Mouse (Mus musculus) heart, embryonic 16.5 days (tissue): ENCODE data around the gene Syna. TPM values are rescaled to one million over a fixed set of nuclear protein-coding genes. Genes with fewer than 3 reads are reported as not detected.

Experiments used
- ATAC-seq: fragments of 200-750 bp; cut with Nextera tagmentation; replicated peaks from 2 replicates; pipeline ENCODE4 v1.8.0; 2017; ENCODE audit warnings: moderate number of reproducible peaks; ENCODE audit not compliant: insufficient read depth, low FRiP score; ENCODE audit errors: extremely low read depth
- H3K27ac ChIP-seq: fragments of 300-500 bp; sonication (generic); 2 replicates; pipeline ENCODE4 v1.5.1; 2014; ENCODE audit warnings: mild to moderate bottlenecking, low read length, control low read depth, moderate library complexity
- H3K27me3 ChIP-seq: fragments of 300-500 bp; sonication (generic); 2 replicates; pipeline ENCODE4 v1.6.1; 2014; ENCODE audit warnings: low read length, mixed read lengths; ENCODE audit not compliant: control insufficient read depth, insufficient read depth
- H3K36me3 ChIP-seq: fragments of 300-500 bp; sonication (generic); 2 replicates; pipeline ENCODE4 v1.6.1; 2014; ENCODE audit not compliant: control insufficient read depth, insufficient read depth
- H3K4me1 ChIP-seq: fragments of 300-500 bp; sonication (generic); 2 replicates; pipeline ENCODE4 v1.6.1; 2014; ENCODE audit warnings: low read length, mixed read lengths; ENCODE audit not compliant: control insufficient read depth, insufficient read depth
- H3K4me2 ChIP-seq: fragments of 300-500 bp; sonication (generic); 2 replicates; pipeline ENCODE4 v1.6.1; 2014; ENCODE audit warnings: low read depth, mild to moderate bottlenecking, control low read depth, low read length
- H3K4me3 ChIP-seq: fragments of 300-500 bp; sonication (generic); 2 replicates; pipeline ENCODE4 v1.5.1; 2014; ENCODE audit warnings: mild to moderate bottlenecking, control low read depth, low read length
- H3K9ac ChIP-seq: fragments of 300-500 bp; sonication (generic); 2 replicates; pipeline ENCODE4 v1.6.1; 2014; ENCODE audit warnings: low read length, control low read depth
- H3K9me3 ChIP-seq: fragments of 300-500 bp; sonication (generic); replicated peaks from 2 replicates; pipeline ENCODE4 v1.6.1; 2016; ENCODE audit warnings: low read length; ENCODE audit not compliant: control insufficient read depth
- WGBS: fragments of 180-500 bp; shearing (Covaris S2); extraction: QIAGEN DNeasy Blood & Tissue Kit; methylation state at CpG from one replicate; pipeline ENCODE4 v1.1.7; 2014; 5-methylcytosine and 5-hydroxymethylcytosine counted together
- polyA plus RNA-seq: library from polyadenylated mRNA; unstranded; fragments of >200 nt; fragmentation: Nextera tagmentation; extraction: Ambion mirVana; gene quantifications from 2 replicates; pipeline ENCODE4 v1.2.1, GENCODE M21; 2015

The Syna gene
- polyA plus RNA-seq, 1 experiment from 2014 or later = not detected

DNA sequence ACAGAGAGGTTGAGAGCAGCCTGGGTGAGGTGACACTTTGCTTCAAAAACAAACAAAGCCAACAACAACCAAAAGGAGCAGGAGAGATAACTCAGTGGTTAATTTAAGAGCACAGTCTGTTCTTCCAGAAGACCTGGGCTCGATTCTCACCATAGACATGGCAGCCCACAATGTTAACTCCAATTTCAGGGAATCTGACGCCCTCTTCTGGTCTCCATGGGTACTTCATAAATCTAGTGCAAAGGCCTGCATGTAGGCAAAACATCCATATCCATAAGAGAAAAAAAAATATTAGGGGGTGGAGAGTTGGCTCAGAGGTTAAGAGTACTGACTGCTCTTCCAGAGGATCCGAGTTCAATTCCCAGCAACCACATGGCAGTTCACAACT lies 14.7 kb downstream of the Syna start:
- H3K4me2 ChIP-seq = no peak overlapping the region
- peaks cover 8% of the 10 kb centered on the region for H3K4me1 ChIP-seq
- H3K4me3 ChIP-seq = no peak overlapping the region
- WGBS = 48% methylated on average over 3 of the region's 3 CpGs
- H3K9ac ChIP-seq = no peak overlapping the region
- H3K9me3 ChIP-seq = no peaks in the 10 kb centered on the region
- no peaks in the 10 kb centered on the region for H3K36me3 ChIP-seq
- ATAC-seq = no peak
- no peak overlapping the region for H3K27ac ChIP-seq
- no peaks in the 10 kb centered on the region; the same call in 1 of the 2 replicates for H3K27me3 ChIP-seq

DNA sequence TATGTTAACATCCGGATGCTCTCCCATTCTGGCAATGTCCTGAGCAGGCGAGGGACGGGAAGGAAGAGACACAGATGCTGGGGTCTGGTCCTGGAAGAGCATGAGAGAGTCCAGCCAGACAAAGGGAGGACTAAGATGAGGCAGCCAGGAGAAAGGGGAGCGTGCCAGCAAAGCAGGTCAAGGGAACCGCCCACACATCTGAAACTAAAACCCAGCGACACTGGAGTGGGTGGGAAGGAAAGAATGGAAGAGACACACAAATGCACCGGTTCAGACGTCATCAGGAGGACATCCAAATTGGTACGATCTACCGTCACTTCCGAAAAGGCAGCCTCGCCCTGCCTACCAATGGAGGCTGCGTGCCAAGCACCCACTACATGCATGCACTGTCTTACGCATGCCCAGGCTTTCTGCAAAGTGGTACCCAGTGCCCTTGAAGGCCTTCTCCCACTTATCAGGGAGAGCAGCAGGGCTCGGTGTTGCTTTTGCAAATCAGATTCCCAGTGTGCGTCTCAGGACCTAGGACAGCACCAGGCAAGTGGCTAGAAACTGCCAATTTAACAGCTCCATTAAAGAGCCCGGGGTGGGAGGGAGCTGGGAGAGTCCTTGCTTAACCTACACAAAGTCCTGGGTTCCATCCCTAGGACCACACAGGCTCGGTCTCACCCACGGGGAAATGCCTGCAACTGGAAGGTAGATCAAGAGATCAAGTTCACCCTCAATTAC lies 15.3 kb downstream of the Syna start:
- Histone ChIP-seq H3K27ac (no peak overlapping the region), H3K36me3 (no peaks in the 10 kb centered on the region), H3K9me3 (no peaks in the 10 kb centered on the region), H3K4me1 (peaks cover 8% of the 10 kb centered on the region), H3K4me3 (no peak overlapping the region), H3K9ac (no peak overlapping the region), H3K27me3 (no peaks in the 10 kb centered on the region), H3K4me2 (no peak overlapping the region)
- no peak for ATAC-seq
- 58% methylated on average over 19 of the region's 19 CpGs for WGBS

DNA sequence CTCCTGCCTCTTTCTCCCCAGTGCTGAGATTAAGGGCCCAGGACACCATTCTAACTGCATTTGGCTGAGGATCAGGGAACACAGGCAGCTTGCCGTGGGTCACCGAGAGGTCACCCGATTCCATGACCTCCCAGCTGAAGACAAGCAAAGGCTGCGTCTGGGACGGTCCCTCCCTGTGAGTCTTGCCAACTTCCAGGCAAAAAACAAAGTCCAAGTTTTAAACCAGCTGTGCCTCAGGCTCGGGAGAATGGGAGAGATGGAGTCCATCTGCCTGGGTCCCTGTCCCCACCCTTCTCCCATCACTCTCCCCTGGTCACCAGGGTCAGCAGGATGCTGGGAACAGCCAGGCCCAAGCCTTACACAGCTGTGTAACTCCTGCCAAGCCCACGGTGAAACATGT lies 18.3 kb downstream of the Syna start:
- Histone ChIP-seq H3K9ac (no peak overlapping the region), H3K36me3 (no peaks in the 10 kb centered on the region), H3K9me3 (0 out of 2 replicates have a peak, but pooled peaks cover 3% of the 10 kb centered on the region), H3K4me3 (no peak overlapping the region), H3K27ac (peak overlapping the region; percentile 56), H3K4me2 (no peak overlapping the region), H3K4me1 (peaks cover 12% of the 10 kb centered on the region), H3K27me3 (no peaks in the 10 kb centered on the region)
- 0 out of 2 replicates have a peak, but pooled peaks have one; percentile 12 for ATAC-seq
- WGBS = 42% methylated on average over 7 of the region's 7 CpGs

DNA sequence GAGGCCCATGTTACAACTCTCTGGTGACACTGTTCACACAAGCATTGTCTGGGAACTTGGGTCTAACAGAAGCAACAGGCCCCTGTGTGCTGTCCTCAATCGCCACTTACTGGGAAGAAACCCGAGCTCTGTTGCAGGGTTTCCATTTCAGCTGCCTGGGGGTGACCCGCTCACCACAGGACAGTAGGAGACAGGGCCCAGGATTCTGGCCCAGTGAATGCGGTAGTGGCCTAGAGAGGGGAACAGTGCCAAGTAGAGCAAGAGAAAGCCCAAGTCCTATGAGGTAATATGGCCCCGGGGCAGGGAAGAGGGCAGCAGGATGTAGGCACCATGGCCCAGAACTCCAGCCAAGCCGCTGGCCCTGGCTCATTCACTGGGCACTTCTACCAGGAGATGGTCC lies 19.1 kb downstream of the Syna start:
- WGBS = 75% methylated on average over 6 of the region's 6 CpGs
- Histone ChIP-seq H3K27me3 (no peaks in the 10 kb centered on the region), H3K9ac (no peak overlapping the region), H3K9me3 (0 out of 2 replicates have a peak, but pooled peaks cover 3% of the 10 kb centered on the region), H3K4me2 (no peak overlapping the region), H3K36me3 (no peaks in the 10 kb centered on the region), H3K27ac (peak overlapping the region; percentile 85), H3K4me3 (no peak overlapping the region), H3K4me1 (peaks cover 12% of the 10 kb centered on the region)
- ATAC-seq = no peak

DNA sequence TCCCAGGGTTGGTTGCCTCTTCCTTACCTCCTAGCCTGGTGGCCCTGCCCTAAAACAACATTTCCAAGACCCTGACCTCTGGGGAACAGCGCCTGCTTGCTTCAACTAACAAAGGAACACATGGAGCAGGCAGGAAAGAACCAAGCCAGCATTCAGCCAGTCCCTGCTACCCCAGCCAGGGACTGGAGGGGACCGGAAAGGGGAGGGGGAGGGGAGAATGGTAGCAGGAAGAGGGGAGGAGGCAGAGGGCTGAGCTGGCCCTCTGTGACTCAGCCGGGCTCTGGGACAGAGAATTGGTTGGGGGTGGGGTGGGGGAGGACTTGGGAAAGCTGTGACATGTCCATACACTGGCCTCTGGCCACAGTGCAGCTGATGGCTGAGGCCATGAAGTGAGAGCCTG lies 20.1 kb downstream of the Syna start:
- Histone ChIP-seq H3K4me1 (peaks cover 12% of the 10 kb centered on the region), H3K4me2 (peak overlapping the region; percentile 7; the same call in 1 of the 2 replicates), H3K27me3 (no peaks in the 10 kb centered on the region), H3K27ac (peak overlapping the region; percentile 91), H3K9ac (0 out of 2 replicates have a peak overlapping the region, but pooled peaks have one; percentile 2), H3K4me3 (no peak overlapping the region), H3K9me3 (0 out of 2 replicates have a peak, but pooled peaks cover 3% of the 10 kb centered on the region), H3K36me3 (no peaks in the 10 kb centered on the region)
- 7% methylated on average over 3 of the region's 3 CpGs for WGBS
- ATAC-seq = peak; percentile 94

DNA sequence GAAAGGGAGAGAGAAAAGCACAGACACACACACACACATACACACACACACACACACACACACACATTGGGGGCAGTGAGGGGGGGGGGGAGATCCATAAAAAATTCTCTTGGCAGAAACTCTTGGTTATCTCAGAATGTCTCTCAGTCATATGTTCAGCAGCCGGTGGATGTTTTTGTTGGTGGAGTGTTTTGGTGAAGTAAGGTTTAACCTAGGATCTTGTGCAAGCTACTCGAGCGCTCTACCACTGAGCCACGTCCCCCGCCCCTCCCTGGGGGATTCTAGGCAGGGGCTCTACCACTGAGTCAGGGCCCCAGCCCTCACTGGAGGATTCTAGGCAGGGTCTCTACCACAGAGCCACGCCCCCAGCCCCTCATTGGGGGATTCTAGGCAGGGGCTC lies 23.9 kb downstream of the Syna start:
- 64% methylated on average over 6 of the region's 6 CpGs for WGBS
- Histone ChIP-seq H3K4me1 (peaks cover 9% of the 10 kb centered on the region), H3K9ac (no peak overlapping the region), H3K27me3 (no peaks in the 10 kb centered on the region), H3K27ac (no peak overlapping the region), H3K4me3 (no peak overlapping the region), H3K36me3 (peaks cover 11% of the 10 kb centered on the region; the same call in 1 of the 2 replicates), H3K4me2 (no peak overlapping the region), H3K9me3 (0 out of 2 replicates have a peak, but pooled peaks cover 3% of the 10 kb centered on the region)
- no peak for ATAC-seq

DNA sequence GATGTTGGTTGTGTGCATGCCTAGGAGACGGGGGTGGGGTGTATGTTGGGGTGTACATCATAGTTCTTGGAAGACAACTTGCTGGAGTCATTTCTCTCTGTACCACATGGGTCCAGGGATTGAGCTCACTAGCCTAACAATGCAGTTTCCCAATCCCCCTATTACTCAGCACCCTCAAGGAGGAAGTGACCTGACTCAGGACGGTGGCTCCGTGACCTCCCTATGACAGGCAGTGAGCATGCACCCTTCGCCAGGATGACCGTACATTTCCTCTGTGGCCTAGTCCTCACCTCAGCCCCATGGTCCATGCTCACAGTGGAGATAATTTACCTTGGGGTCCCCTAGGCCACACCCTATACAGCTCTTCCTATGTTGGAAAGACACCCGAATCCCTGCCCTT lies 27.6 kb downstream of the Syna start:
- peaks cover 3% of the 10 kb centered on the region; the same call in 1 of the 2 replicates for H3K4me1 ChIP-seq
- no peak overlapping the region for H3K4me2 ChIP-seq
- no peak overlapping the region for H3K4me3 ChIP-seq
- no peak for ATAC-seq
- H3K27me3 ChIP-seq = no peaks in the 10 kb centered on the region
- 88% methylated on average over 6 of the region's 6 CpGs for WGBS
- H3K27ac ChIP-seq = no peak overlapping the region
- H3K36me3 ChIP-seq = peaks cover 11% of the 10 kb centered on the region; the same call in 1 of the 2 replicates
- no peaks in the 10 kb centered on the region for H3K9me3 ChIP-seq
- no peak overlapping the region for H3K9ac ChIP-seq

DNA sequence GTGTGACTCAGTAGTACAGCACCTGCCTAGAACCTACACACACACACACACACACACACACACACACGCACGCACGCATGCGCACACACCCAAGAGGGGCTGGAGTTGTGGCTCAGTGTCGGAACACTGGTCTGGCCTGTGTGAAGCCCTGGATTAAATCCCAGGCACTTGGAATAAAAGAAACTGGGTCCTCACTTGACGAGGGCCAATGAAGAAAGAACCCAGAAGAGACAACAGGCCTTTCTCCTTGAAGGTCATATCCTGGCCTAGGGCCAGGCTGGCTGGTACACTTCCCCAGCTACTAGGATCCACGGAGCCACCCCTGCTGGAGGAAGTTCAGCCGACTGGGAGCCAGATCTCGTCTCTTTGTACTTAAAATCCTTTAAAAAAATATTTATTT lies 28.4 kb downstream of the Syna start:
- Histone ChIP-seq H3K9me3 (no peaks in the 10 kb centered on the region), H3K27ac (no peak overlapping the region), H3K4me1 (peaks cover 3% of the 10 kb centered on the region; the same call in 1 of the 2 replicates), H3K36me3 (peaks cover 11% of the 10 kb centered on the region; the same call in 1 of the 2 replicates), H3K9ac (no peak overlapping the region), H3K4me2 (no peak overlapping the region), H3K27me3 (no peaks in the 10 kb centered on the region), H3K4me3 (no peak overlapping the region)
- WGBS = 71% methylated on average over 9 of the region's 9 CpGs
- ATAC-seq = no peak

DNA sequence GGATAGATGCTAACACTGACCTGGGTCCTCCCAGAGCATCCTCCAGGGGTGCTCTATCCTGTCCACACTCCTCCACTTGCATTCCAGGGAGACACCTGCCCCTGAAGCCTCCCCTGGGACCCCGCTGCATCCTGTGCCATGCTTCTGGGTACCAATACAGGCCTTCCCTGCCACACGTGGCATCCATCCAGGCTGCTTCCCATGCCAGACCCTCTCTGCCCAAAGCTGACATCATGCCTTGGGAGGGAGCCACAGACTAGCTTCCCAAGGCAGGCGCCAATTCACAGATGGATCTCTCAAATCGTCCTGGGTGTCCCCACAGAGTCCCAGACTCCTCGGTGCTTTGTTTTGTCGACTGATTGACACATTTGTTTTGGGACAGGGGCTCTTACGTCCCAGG lies 29.1 kb downstream of the Syna start:
- H3K9ac ChIP-seq = no peak overlapping the region
- no peak overlapping the region for H3K4me2 ChIP-seq
- 64% methylated on average over 7 of the region's 7 CpGs for WGBS
- ATAC-seq = no peak
- peaks cover 11% of the 10 kb centered on the region; the same call in 1 of the 2 replicates for H3K36me3 ChIP-seq
- H3K4me3 ChIP-seq = no peak overlapping the region
- no peaks in the 10 kb centered on the region for H3K27me3 ChIP-seq
- no peak overlapping the region for H3K27ac ChIP-seq
- H3K9me3 ChIP-seq = no peaks in the 10 kb centered on the region
- H3K4me1 ChIP-seq = peaks cover 3% of the 10 kb centered on the region; the same call in 1 of the 2 replicates
